Mouse (Mus musculus) fibroblast of lung, adult 2 months (primary cell): ENCODE measurements around the gene Fntb.

Source experiments
- DNase-seq: peaks from one replicate; pipeline ENCODE4 v3.0.0-alpha.2; 2011; ENCODE audit warnings: low read depth

The Fntb gene

GRCm38 (mm10) chr12:76961052-76961931, 195.9 kb downstream of the Fntb start:
- DNase-seq = no peak

- peak; percentile 99 for DNase-seq
Observed at GRCm38 (mm10) chr12:76961932-76962891, 196.8 kb downstream of the Fntb start, which contains the start of gene Max. Gene Max, minus strand, starts transcription at chr12:76962201.

DNA sequence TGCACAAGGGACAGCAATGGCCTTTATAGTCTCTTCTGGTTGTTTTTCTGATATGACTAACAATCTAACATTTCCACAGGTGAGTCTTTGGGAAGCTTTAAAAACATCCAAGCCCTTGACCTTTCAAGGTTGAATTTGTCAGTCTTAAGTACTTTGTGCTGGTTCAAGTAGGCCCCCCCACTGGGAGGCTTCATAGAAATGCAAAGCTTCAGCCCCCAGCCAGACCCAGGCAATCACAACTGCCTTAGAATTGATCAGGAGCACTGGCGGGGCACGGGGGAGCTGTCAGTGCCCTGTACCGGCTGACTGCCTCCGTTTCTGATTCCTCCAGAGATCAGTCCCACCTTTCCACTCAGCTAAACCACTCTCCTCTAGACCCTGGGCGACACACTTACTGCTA, 199.7 kb downstream of the Fntb start:
- DNase-seq = no peak

- no peak for DNase-seq
Observed at GRCm38 (mm10) chr12:76965876-76966275, 200.5 kb downstream of the Fntb start.
